Mouse (Mus musculus) liver, adult 2 months (tissue): ENCODE measurements around the gene Ccdc173. TPM values are rescaled to one million over a fixed set of nuclear protein-coding genes. Genes with fewer than 3 reads are reported as not detected.
A peak's percentile ranks its signal among the peaks of the same experiment; 100 is the strongest.
"Not testable (repeated sequence)": the region's sequence is repeated elsewhere in the genome, so short reads cannot be mapped to it uniquely, and the experiment has no call there.

Experiments
- DNase-seq: peaks from one replicate; pipeline ENCODE4 v3.0.0-alpha.2; 2011; ENCODE audit warnings: low read depth, low spot score; ENCODE audit errors: extremely low read depth
- H3K27ac ChIP-seq: fragments of 200-500 bp; replicated peaks from 2 replicates; pipeline ENCODE4 v1.5.1; 2012; ENCODE audit warnings: low read depth, mild to moderate bottlenecking, control low read depth, inconsistent platforms, low read length; ENCODE audit not compliant: insufficient read depth
- H3K27me3 ChIP-seq: fragments of 200-500 bp; 2 replicates; pipeline ENCODE4 v1.6.1; 2012; ENCODE audit warnings: mild to moderate bottlenecking, moderate library complexity, low read length, inconsistent platforms; ENCODE audit not compliant: control insufficient read depth, insufficient read depth
- H3K36me3 ChIP-seq: fragments of 200-500 bp; 2 replicates; pipeline ENCODE4 v1.6.1; 2012; ENCODE audit warnings: low read length, inconsistent platforms; ENCODE audit not compliant: control insufficient read depth, insufficient read depth
- H3K4me1 ChIP-seq: fragments of 200-500 bp; 2 replicates; pipeline ENCODE4 v1.6.1; 2011; ENCODE audit warnings: low read length; ENCODE audit not compliant: control insufficient read depth, insufficient read depth
- H3K4me3 ChIP-seq: fragments of 200-500 bp; 2 replicates; pipeline ENCODE4 v1.5.1; 2011; ENCODE audit warnings: low read depth, mild to moderate bottlenecking, control low read depth, low read length, moderate library complexity; ENCODE audit not compliant: insufficient read depth
- H3K79me2 ChIP-seq: fragments of 200-500 bp; 2 replicates; pipeline ENCODE4 v1.6.1; 2012; ENCODE audit warnings: inconsistent platforms, mild to moderate bottlenecking, low read length, moderate library complexity; ENCODE audit not compliant: control insufficient read depth, insufficient read depth
- H3K9ac ChIP-seq: fragments of 200-500 bp; 2 replicates; pipeline ENCODE4 v1.6.1; 2012; ENCODE audit warnings: low read depth, mild to moderate bottlenecking, control low read depth, inconsistent platforms, low read length
- CTCF ChIP-seq: fragments of 200-500 bp; IDR thresholded peaks from 2 replicates; pipeline ENCODE4 v1.5.1; 2011; ENCODE audit warnings: low read depth, low read length, control low read depth
- POLR2A ChIP-seq: fragments of 200-500 bp; IDR thresholded peaks from 2 replicates; pipeline ENCODE4 v1.6.1; 2011; ENCODE audit warnings: low read length, control low read depth; ENCODE audit not compliant: insufficient read depth; ENCODE audit errors: extremely low read depth
- WGBS: fragments of 180-500 bp; shearing (Covaris S2); methylation state at CpG from one replicate; pipeline ENCODE4 v1.1.7; 2018; 5-methylcytosine and 5-hydroxymethylcytosine counted together
- polyA plus RNA-seq: library from polyadenylated mRNA; depleted of rRNA; stranded (reverse); fragments of >200 nt; gene quantifications from 2 replicates; pipeline ENCODE4 v1.2.3, GENCODE M21; 2012
- total RNA-seq: library from RNA; depleted of rRNA; stranded (reverse); fragments of >200 nt; gene quantifications from 2 replicates; pipeline ENCODE4 v1.2.3, GENCODE M21; 2014

Ccdc173 gene
- total and polyA plus RNA-seq, 2 experiments, result 0.37 TPM; not detected in 1

GRCm38 (mm10) chr2:69821711-69822110, 32.3 kb upstream of the Ccdc173 start, which contains the start of gene Klhl23:
Gene Klhl23 (plus strand): TSS chr2:69821944.
- H3K4me1 ChIP-seq, result no peaks in the 10 kb centered on the region
- H3K79me2 ChIP-seq, result no peaks in the 10 kb centered on the region
- no peak for DNase-seq
- H3K27ac ChIP-seq, result no peak within 1 kb of the TSS
- 36% methylated on average over 8 of the region's 8 CpGs for WGBS
- no peak for TF ChIP-seq POLR2A
- TF ChIP-seq CTCF, result no peak
- H3K27me3 ChIP-seq, result peaks cover 9% of the 10 kb centered on the region
- H3K9ac ChIP-seq, result peak within 1 kb of the TSS; percentile 83
- H3K36me3 ChIP-seq, result no peaks in the 10 kb centered on the region
- H3K4me3 ChIP-seq, result peak within 1 kb of the TSS; percentile 82

- no peak overlapping the region for H3K4me3 ChIP-seq
- no peaks in the 10 kb centered on the region for H3K36me3 ChIP-seq
- 64% methylated on average over 1 of the region's 1 CpGs for WGBS
- no peaks in the 10 kb centered on the region for H3K4me1 ChIP-seq
- no peak for TF ChIP-seq CTCF
- TF ChIP-seq POLR2A, result no peak
- H3K9ac ChIP-seq, result no peak overlapping the region
- no peaks in the 10 kb centered on the region for H3K79me2 ChIP-seq
- no peak for DNase-seq
- H3K27me3 ChIP-seq, result peaks cover 9% of the 10 kb centered on the region
- H3K27ac ChIP-seq, result no peak overlapping the region
Observed at GRCm38 (mm10) chr2:69820201-69820600, 30.8 kb upstream of the Ccdc173 start.

- DNase-seq, result no peak
- Histone ChIP-seq H3K9ac (no peak overlapping the region), H3K27ac (no peak overlapping the region), H3K36me3 (no peaks in the 10 kb centered on the region), H3K4me1 (no peaks in the 10 kb centered on the region), H3K27me3 (peaks cover 9% of the 10 kb centered on the region), H3K4me3 (no peak overlapping the region), H3K79me2 (no peaks in the 10 kb centered on the region)
- TF ChIP-seq CTCF (no peak), POLR2A (no peak)
- 82% methylated on average over 9 of the region's 9 CpGs for WGBS
Observed at GRCm38 (mm10) chr2:69818350-69819085, 29.1 kb upstream of the Ccdc173 start.

- no peaks in the 10 kb centered on the region for H3K36me3 ChIP-seq
- WGBS, result 55% methylated on average over 5 of the region's 5 CpGs
- H3K27me3 ChIP-seq, result no peaks in the 10 kb centered on the region
- H3K79me2 ChIP-seq, result no peaks in the 10 kb centered on the region
- H3K4me1 ChIP-seq, result no peaks in the 10 kb centered on the region
- H3K4me3 ChIP-seq, result no peak overlapping the region
- DNase-seq, result no peak
- TF ChIP-seq POLR2A (no peak), CTCF (no peak)
- H3K9ac ChIP-seq, result no peak overlapping the region
- H3K27ac ChIP-seq, result no peak overlapping the region
Observed at GRCm38 (mm10) chr2:69816575-69816974, 27.2 kb upstream of the Ccdc173 start.

GRCm38 (mm10) chr2:69811349-69811748, 22.0 kb upstream of the Ccdc173 start:
- not testable (repeated sequence) for H3K27ac ChIP-seq, H3K36me3 ChIP-seq, H3K79me2 ChIP-seq, H3K27me3 ChIP-seq, H3K4me3 ChIP-seq, DNase-seq, H3K4me1 ChIP-seq, H3K9ac ChIP-seq
- WGBS, result 64% methylated on average over 7 of the region's 7 CpGs

GRCm38 (mm10) chr2:69810169-69810568, 20.8 kb upstream of the Ccdc173 start:
- H3K4me3 ChIP-seq, result no peak overlapping the region
- TF ChIP-seq CTCF (no peak), POLR2A (no peak)
- no peaks in the 10 kb centered on the region for H3K27me3 ChIP-seq
- DNase-seq, result no peak
- no peaks in the 10 kb centered on the region for H3K4me1 ChIP-seq
- no peak overlapping the region for H3K27ac ChIP-seq
- no peaks in the 10 kb centered on the region for H3K36me3 ChIP-seq
- H3K9ac ChIP-seq, result no peak overlapping the region
- WGBS, result 79% methylated on average over 15 of the region's 15 CpGs
- H3K79me2 ChIP-seq, result no peaks in the 10 kb centered on the region

GRCm38 (mm10) chr2:69804663-69805062, 15.3 kb upstream of the Ccdc173 start:
- 88% methylated on average over 9 of the region's 9 CpGs for WGBS
- not testable (repeated sequence) for H3K27ac ChIP-seq, H3K79me2 ChIP-seq, H3K9ac ChIP-seq, H3K27me3 ChIP-seq, H3K4me3 ChIP-seq, DNase-seq, H3K36me3 ChIP-seq, H3K4me1 ChIP-seq
